Mouse (Mus musculus) MEL (cell line): ENCODE data around the gene Tkt. TPM values are rescaled to one million over a fixed set of nuclear protein-coding genes. Genes with fewer than 3 reads are reported as not detected.
A peak's percentile ranks its signal among the peaks of the same experiment; 100 is the strongest.

Source experiments
- DNase-seq: peaks from one replicate; pipeline ENCODE4 v3.0.0; 2011; ENCODE audit warnings: low read depth, low spot score
- H3K27ac ChIP-seq: 2 replicates; pipeline ENCODE4 v1.5.1; 2012; ENCODE audit warnings: low read depth, mild to moderate bottlenecking, control low read depth, low read length, moderate library complexity; ENCODE audit not compliant: control insufficient read depth
- H3K27me3 ChIP-seq, 2 experiments: fragments of 150-350 bp in 1 of 2; sonication (generic) in 1 of 2; 2 replicates each; pipeline ENCODE4 v1.6.1; 2012; ENCODE audit warnings: low read length in 2 of 2, mild to moderate bottlenecking in 2 of 2, improper control_type of control experiment in 1 of 2, moderate library complexity in 1 of 2; ENCODE audit not compliant: insufficient read depth in 2 of 2, control insufficient read depth in 1 of 2
- H3K36me3 ChIP-seq, 2 experiments: 2 replicates each; pipeline ENCODE4 v1.6.1; 2012 to 2014; ENCODE audit warnings: low read length in 2 of 2, improper control_type of control experiment in 1 of 2, inconsistent platforms in 1 of 2, mild to moderate bottlenecking in 1 of 2; ENCODE audit not compliant: insufficient read depth in 2 of 2, control insufficient read depth in 1 of 2
- H3K4me1 ChIP-seq, 2 experiments: fragments of 150-350 bp in 1 of 2; sonication (generic) in 1 of 2; 2 replicates each; pipeline ENCODE4 v1.6.1; 2012; ENCODE audit warnings: low read length in 2 of 2, improper control_type of control experiment in 1 of 2, mild to moderate bottlenecking in 1 of 2; ENCODE audit not compliant: insufficient read depth in 2 of 2, control insufficient read depth in 1 of 2
- H3K4me3 ChIP-seq, 2 experiments: fragments of 150-350 bp in 1 of 2; sonication (generic) in 1 of 2; 2 replicates each; pipeline ENCODE4 v1.5.1; 2012; ENCODE audit warnings: low read depth in 2 of 2, low read length in 2 of 2, mild to moderate bottlenecking in 2 of 2, moderate library complexity in 2 of 2, control low read depth in 1 of 2, improper control_type of control experiment in 1 of 2; ENCODE audit not compliant: control insufficient read depth in 1 of 2, insufficient read depth in 1 of 2
- H3K79me2 ChIP-seq: 2 replicates; pipeline ENCODE4 v1.6.1; 2012; ENCODE audit warnings: mild to moderate bottlenecking, low read length, moderate library complexity; ENCODE audit not compliant: control insufficient read depth, poor library complexity, insufficient read depth
- H3K9ac ChIP-seq: 2 replicates; pipeline ENCODE4 v1.6.1; 2012; ENCODE audit warnings: low read depth, mild to moderate bottlenecking, control low read depth, low read length, moderate library complexity; ENCODE audit not compliant: control insufficient read depth, poor library complexity, severe bottlenecking
- H3K9me3 ChIP-seq: fragments of 150-350 bp; sonication (generic); replicated peaks from 2 replicates; pipeline ENCODE4 v1.6.1; 2012; ENCODE audit warnings: mild to moderate bottlenecking, low read length, improper control_type of control experiment, moderate library complexity; ENCODE audit not compliant: insufficient read depth
- BHLHE40 ChIP-seq: IDR thresholded peaks from 2 replicates; pipeline ENCODE4 v1.6.1; 2012; ENCODE audit warnings: low read depth, mild to moderate bottlenecking, inconsistent platforms, low read length, improper control_type of control experiment, borderline replicate concordance
- CHD1 ChIP-seq: IDR thresholded peaks from 2 replicates; pipeline ENCODE4 v1.6.1; 2012; ENCODE audit warnings: low read depth, mild to moderate bottlenecking, inconsistent platforms, low read length, improper control_type of control experiment
- CTCF ChIP-seq, 3 experiments: IDR thresholded peaks in 2 of 3; conservative IDR thresholded peaks in 1 of 3; 2 replicates each; pipeline ENCODE4 v1.5.1; 2011 to 2012; ENCODE audit warnings: low read length in 3 of 3, low read depth in 2 of 3, mild to moderate bottlenecking in 2 of 3, improper control_type of control experiment in 1 of 3, inconsistent platforms in 1 of 3, mixed read lengths in 1 of 3, moderate library complexity in 1 of 3; ENCODE audit not compliant: control insufficient read depth in 1 of 3, insufficient read depth in 1 of 3, poor library complexity in 1 of 3, severe bottlenecking in 1 of 3
- EP300 ChIP-seq, 2 experiments: IDR thresholded peaks; 2 replicates each; pipeline ENCODE4 v1.6.1; 2011; ENCODE audit warnings: improper control_type of control experiment in 2 of 2, low read length in 2 of 2, low read depth in 1 of 2, mild to moderate bottlenecking in 1 of 2
- ETS1 ChIP-seq: IDR thresholded peaks from 2 replicates; pipeline ENCODE4 v1.6.1; 2012; ENCODE audit warnings: low read depth, mild to moderate bottlenecking, inconsistent platforms, low read length, improper control_type of control experiment, moderate library complexity
- GABPA ChIP-seq: IDR thresholded peaks from 2 replicates; pipeline ENCODE4 v1.6.1; 2012; ENCODE audit warnings: low read depth, mild to moderate bottlenecking, inconsistent platforms, low read length, improper control_type of control experiment, moderate library complexity
- GATA1 ChIP-seq: IDR thresholded peaks from 2 replicates; pipeline ENCODE4 v1.6.1; 2011; ENCODE audit warnings: low read depth, low read length, improper control_type of control experiment
- HCFC1 ChIP-seq: IDR thresholded peaks from 2 replicates; pipeline ENCODE4 v1.6.1; 2012; ENCODE audit warnings: low read depth, mild to moderate bottlenecking, inconsistent platforms, low read length, improper control_type of control experiment, moderate library complexity
- JUND ChIP-seq: IDR thresholded peaks from 2 replicates; pipeline ENCODE4 v1.6.1; 2011; ENCODE audit warnings: low read depth, mild to moderate bottlenecking, improper control_type of control experiment, low read length
- KAT2A ChIP-seq: conservative IDR thresholded peaks from 2 replicates; pipeline ENCODE4 v1.6.1; 2012; ENCODE audit warnings: low read depth, low read length, improper control_type of control experiment, inconsistent platforms
- MAX ChIP-seq: IDR thresholded peaks from 2 replicates; pipeline ENCODE4 v1.6.1; 2011; ENCODE audit warnings: low read length, improper control_type of control experiment
- MYB ChIP-seq: IDR thresholded peaks from 2 replicates; pipeline ENCODE4 v1.6.1; 2011; ENCODE audit warnings: mild to moderate bottlenecking, low read depth, low read length, improper control_type of control experiment
- NELFE ChIP-seq: IDR thresholded peaks from 2 replicates; pipeline ENCODE4 v1.6.1; 2011; ENCODE audit warnings: low read depth, low read length, improper control_type of control experiment
- NRF1 ChIP-seq: IDR thresholded peaks from 2 replicates; pipeline ENCODE4 v1.6.1; 2014; ENCODE audit warnings: low read depth, mild to moderate bottlenecking, inconsistent platforms, low read length, improper control_type of control experiment, moderate library complexity; ENCODE audit not compliant: poor library complexity, insufficient read depth, severe bottlenecking
- POLR2A ChIP-seq, 2 experiments: IDR thresholded peaks; 2 replicates each; pipeline ENCODE4 v1.6.1; 2011 to 2012; ENCODE audit warnings: low read length in 2 of 2, mild to moderate bottlenecking in 2 of 2, control low read depth in 1 of 2, improper control_type of control experiment in 1 of 2, low read depth in 1 of 2, moderate library complexity in 1 of 2; ENCODE audit not compliant: control insufficient read depth in 1 of 2, insufficient read depth in 1 of 2, poor library complexity in 1 of 2
- RAD21 ChIP-seq: IDR thresholded peaks from 2 replicates; pipeline ENCODE4 v1.6.1; 2011; ENCODE audit warnings: mild to moderate bottlenecking, low read depth, low read length, improper control_type of control experiment
- RCOR1 ChIP-seq: IDR thresholded peaks from 2 replicates; pipeline ENCODE4 v1.6.1; 2012; ENCODE audit warnings: low read depth, mild to moderate bottlenecking, inconsistent platforms, low read length, improper control_type of control experiment
- SIN3A ChIP-seq: IDR thresholded peaks from 2 replicates; pipeline ENCODE4 v1.6.1; 2012; ENCODE audit warnings: low read length, improper control_type of control experiment, inconsistent platforms
- SMC3 ChIP-seq: IDR thresholded peaks from 2 replicates; pipeline ENCODE4 v1.6.1; 2011; ENCODE audit warnings: low read depth, low read length, improper control_type of control experiment
- TBP ChIP-seq: IDR thresholded peaks from 2 replicates; pipeline ENCODE4 v1.8.0; 2011; ENCODE audit warnings: low read depth, low read length, improper control_type of control experiment
- TCF12 ChIP-seq: IDR thresholded peaks from 2 replicates; pipeline ENCODE4 v1.6.1; 2014; ENCODE audit warnings: low read depth, mild to moderate bottlenecking, inconsistent platforms, low read length, improper control_type of control experiment, moderate library complexity
- UBTF ChIP-seq: IDR thresholded peaks from 2 replicates; pipeline ENCODE4 v1.6.1; 2012; ENCODE audit warnings: low read depth, mild to moderate bottlenecking, inconsistent platforms, low read length, improper control_type of control experiment, moderate library complexity, borderline replicate concordance; ENCODE audit not compliant: insufficient read depth
- ZC3H11A ChIP-seq: IDR thresholded peaks from 2 replicates; pipeline ENCODE4 v1.6.1; 2012; ENCODE audit warnings: low read depth, mild to moderate bottlenecking, inconsistent platforms, low read length, improper control_type of control experiment
- ZMIZ1 ChIP-seq: IDR thresholded peaks from 2 replicates; pipeline ENCODE4 v1.6.1; 2012; ENCODE audit warnings: low read depth, mild to moderate bottlenecking, inconsistent platforms, low read length, improper control_type of control experiment, moderate library complexity
- ZNF384 ChIP-seq: IDR thresholded peaks from 2 replicates; pipeline ENCODE4 v1.6.1; 2012; ENCODE audit warnings: low read depth, mild to moderate bottlenecking, inconsistent platforms, low read length, improper control_type of control experiment
- polyA plus RNA-seq, 2 experiments: library from polyadenylated mRNA; stranded (reverse) in 1 of 2; unstranded in 1 of 2; fragments of >175 nt in 1 of 2; fragments of >200 nt in 1 of 2; gene quantifications; 2 replicates each; pipeline versions ENCODE4 v1.2.1 to v1.2.4; 2012; ENCODE audit warnings: low replicate concordance in 2 of 2, low read depth in 1 of 2; ENCODE audit not compliant: insufficient read length in 2 of 2, insufficient read depth in 1 of 2, missing spikeins in 1 of 2
- total RNA-seq: library from RNA; depleted of rRNA; stranded (reverse); fragments of 300-350 nt; gene quantifications from 2 replicates; pipeline ENCODE4 v1.2.3, GENCODE M21; 2012

Tkt gene
- total and polyA plus RNA-seq, 3 experiments: 115 to 1,273 (median 640) TPM

DNA sequence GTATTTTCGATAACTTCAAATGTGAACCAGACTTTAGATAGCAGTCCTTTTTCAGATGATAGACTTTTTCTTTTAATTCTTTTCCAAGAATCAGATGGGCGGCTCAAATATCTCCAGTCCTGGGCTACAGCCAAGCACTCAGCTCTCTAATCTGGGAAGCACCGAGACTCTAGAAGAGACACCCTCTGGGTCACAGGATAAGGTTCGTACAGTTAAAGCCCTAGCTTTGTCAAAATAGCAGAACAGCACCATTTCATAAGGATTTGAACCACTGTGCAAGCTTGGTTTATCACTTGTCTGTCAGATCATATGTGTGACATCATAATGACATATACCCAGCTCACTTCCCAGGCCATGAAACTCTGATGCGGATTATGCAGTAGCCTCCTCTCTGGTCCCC lies 35.3 kb upstream of the Tkt start:
- H3K4me3 ChIP-seq: no peak overlapping the region
- DNase-seq: peak; percentile 54
- H3K4me1 ChIP-seq: no peaks in the 10 kb centered on the region
- no peak overlapping the region for H3K27ac ChIP-seq
- H3K36me3 ChIP-seq: peaks cover 3 to 23% of the 10 kb centered on the region in 2 experiments; a peak in 2 of 4 replicates
- no peaks in the 10 kb centered on the region for H3K27me3 ChIP-seq
- H3K9ac ChIP-seq: no peak overlapping the region
- TF ChIP-seq TCF12 (peak; percentile 16; the same call in 1 of the 2 replicates), EP300 (IDR thresholded peaks at IDR 0.05; ENCODE audit: low read depth in 1 of 2, low read length in 2 of 2) (peak; percentile 11 to 59; a peak in 3 of 4 replicates), ETS1 (no peak), NRF1 (no peak), CTCF (IDR thresholded peaks at IDR 0.05 in 2 of 3, conservative IDR thresholded peaks at IDR 0.05 in 1 of 3; ENCODE audit: control insufficient read depth in 1 of 3, insufficient read depth in 1 of 3, low read depth in 2 of 3, low read length in 3 of 3, poor library complexity in 1 of 3, severe bottlenecking in 1 of 3) (no peak), JUND (no peak), BHLHE40 (no peak), ZC3H11A (no peak), RCOR1 (peak; percentile 25; the same call in 1 of the 2 replicates)
- no peaks in the 10 kb centered on the region for H3K9me3 ChIP-seq
- H3K79me2 ChIP-seq: no peaks in the 10 kb centered on the region

DNA sequence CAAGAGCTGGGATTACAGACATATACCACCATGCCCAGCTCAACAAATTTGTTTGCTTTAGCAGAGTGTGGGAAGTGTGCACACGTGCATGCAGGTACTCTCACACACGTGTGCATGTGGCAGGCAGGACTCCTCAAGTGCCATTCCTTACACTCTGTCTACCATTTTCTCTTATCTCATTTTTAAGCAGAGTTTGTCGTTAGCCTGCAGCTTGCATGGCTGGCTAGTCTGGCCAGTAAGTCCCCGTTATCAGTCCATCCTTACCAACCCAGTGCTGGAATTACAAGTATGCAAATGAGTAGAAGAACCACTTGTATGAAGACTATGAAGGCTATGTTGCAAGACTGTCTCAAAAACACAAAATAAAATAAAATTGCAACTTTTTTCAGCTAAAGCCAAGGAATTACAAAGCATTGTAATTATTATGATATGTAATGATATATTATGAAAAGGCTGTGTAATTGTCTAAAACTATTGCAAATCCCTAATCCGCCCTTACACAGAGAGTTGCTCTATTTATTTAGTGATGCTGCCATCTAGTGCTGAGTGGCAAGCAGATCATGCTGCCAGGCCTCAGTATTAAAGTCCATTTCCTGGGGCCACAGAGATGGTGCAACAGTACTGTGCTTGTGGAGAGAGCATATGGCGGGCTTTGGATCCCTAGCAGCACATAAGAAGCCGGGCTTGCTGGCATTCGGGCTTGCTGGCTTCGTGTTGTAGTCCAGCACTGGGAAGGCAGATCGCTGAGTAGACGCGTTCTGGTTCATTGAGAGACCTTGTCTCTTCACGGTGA lies 32.0 kb upstream of the Tkt start:
- no peaks in the 10 kb centered on the region for H3K27me3 ChIP-seq
- no peak overlapping the region for H3K4me3 ChIP-seq
- TF ChIP-seq NRF1: no peak
- no peak for TF ChIP-seq KAT2A
- no peak for TF ChIP-seq BHLHE40
- no peak for TF ChIP-seq NELFE
- no peak for TF ChIP-seq UBTF
- no peak for TF ChIP-seq HCFC1
- TF ChIP-seq GATA1: no peak
- no peak for TF ChIP-seq POLR2A (IDR thresholded peaks at IDR 0.05; ENCODE audit: control insufficient read depth in 1 of 2, insufficient read depth in 1 of 2, low read depth in 1 of 2, low read length in 2 of 2, poor library complexity in 1 of 2)
- peak; percentile 44 for TF ChIP-seq SMC3
- TF ChIP-seq RAD21: peak; percentile 57
- TF ChIP-seq TBP: no peak
- TF ChIP-seq CHD1: no peak
- no peak for TF ChIP-seq SIN3A
- TF ChIP-seq MAX: no peak
- TF ChIP-seq MYB: no peak
- no peak for TF ChIP-seq ZNF384
- TF ChIP-seq GABPA: no peak
- peak; percentile 28 to 65 (median 48); a peak in 5 of 6 replicates for TF ChIP-seq CTCF (IDR thresholded peaks at IDR 0.05 in 2 of 3, conservative IDR thresholded peaks at IDR 0.05 in 1 of 3; ENCODE audit: control insufficient read depth in 1 of 3, insufficient read depth in 1 of 3, low read depth in 2 of 3, low read length in 3 of 3, poor library complexity in 1 of 3, severe bottlenecking in 1 of 3)
- TF ChIP-seq ZMIZ1: no peak
- H3K9ac ChIP-seq: no peak overlapping the region
- H3K4me1 ChIP-seq: no peaks in the 10 kb centered on the region
- no peaks in the 10 kb centered on the region for H3K9me3 ChIP-seq
- DNase-seq: peak; percentile 47
- no peak overlapping the region for H3K27ac ChIP-seq
- H3K36me3 ChIP-seq: peaks cover 3 to 17% of the 10 kb centered on the region in 2 experiments; a peak in 2 of 4 replicates
- H3K79me2 ChIP-seq: no peaks in the 10 kb centered on the region
